Mouse (Mus musculus) 3T3-L1 (cell line): ENCODE data around the gene Nckap5.

Experiments used
- DNase-seq: peaks from one replicate; pipeline ENCODE4 v3.0.0-alpha.2; 2015; ENCODE audit warnings: low read depth, low spot score

Gene Nckap5

DNA sequence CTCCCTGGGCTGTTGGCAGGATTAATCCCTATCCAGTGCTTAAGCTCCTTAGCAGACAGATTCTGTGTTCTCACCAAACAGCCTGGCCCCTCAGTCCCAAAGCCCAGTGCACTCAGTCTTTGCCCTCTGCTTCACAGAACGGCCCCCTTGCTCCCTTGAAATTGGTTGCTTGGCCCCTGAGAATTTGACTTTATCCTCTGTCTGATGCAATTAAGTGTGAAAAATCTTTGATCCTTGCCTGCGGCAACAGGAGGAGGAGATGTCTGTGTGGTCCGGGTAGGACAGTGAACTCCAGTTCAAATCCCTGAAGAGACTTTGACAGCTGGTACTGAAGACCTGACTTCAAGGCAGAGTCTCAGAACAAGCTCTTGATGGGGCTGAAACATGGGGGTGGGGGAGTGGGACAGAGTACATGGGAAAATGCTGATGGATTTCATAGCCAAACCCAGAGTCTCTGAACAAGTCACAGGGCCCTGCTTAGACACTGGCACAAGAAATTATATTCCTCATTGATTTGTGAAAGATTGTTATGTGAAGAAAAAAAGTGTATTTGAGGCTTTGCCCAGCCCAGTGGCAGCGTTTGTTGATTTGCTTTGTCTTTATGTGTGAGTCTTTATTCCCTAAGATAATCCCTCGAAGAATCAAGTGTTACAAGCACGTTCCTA, 65.0 kb downstream of the Nckap5 start:
- DNase-seq, result no peak

DNA sequence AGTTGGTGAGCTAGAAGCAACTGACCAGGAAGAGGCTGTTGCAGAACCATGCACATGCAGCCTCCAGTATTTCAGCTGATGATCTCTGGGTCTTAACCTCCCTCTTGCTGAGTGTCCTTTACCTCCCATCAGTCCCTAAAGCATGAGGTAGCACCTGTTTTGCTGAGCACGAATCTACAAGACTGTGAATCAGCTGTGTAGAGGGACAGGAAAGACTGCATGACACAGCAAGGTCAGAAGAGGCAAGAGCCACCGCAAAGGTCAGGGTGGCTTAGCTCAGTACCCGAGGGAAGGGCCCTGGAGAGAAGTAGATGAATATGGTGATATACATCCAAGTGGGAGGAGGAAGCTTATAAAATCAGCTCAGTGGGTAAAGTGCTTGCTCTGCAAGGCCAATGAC, 66.4 kb downstream of the Nckap5 start:
- no peak for DNase-seq

DNA sequence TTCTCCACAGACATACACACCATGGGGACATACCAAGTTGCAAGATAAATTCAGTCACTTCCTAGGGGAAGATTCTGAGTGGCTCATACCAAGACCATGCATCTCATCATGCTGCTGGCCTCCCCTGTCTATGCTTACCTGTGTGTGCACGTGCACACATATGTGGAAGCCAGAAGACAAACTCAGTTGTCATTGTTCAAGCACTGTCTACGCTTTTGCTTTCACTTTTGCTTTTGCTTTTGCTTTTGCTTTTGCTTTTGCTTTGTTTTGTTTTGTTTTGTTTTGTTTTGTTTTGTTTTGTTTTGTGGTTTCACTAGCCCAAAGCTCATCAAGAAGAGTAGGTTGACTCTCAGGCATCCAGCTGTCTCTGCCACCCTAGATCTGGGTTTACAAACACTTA, 67.4 kb downstream of the Nckap5 start:
- peak; percentile 13 for DNase-seq

DNA sequence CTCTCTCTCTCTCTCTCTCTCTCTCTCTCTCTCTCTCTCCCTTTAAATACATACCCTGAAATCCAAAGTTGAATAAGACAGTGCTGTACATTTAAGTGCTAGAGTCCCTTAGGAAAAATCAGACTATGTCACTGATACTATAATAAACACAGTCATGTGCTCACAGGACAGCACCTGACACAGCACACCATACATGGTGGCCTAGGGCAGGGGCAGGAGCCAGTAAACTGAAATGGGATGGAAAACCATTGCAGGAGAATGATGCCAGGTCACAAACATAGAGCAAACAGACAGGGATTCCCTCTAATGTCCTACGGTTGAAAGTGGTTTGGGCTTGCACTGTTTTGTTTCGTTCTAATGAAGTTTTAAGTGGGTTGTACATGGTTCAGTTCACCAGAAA, 70.2 kb downstream of the Nckap5 start:
- DNase-seq, result no peak

DNA sequence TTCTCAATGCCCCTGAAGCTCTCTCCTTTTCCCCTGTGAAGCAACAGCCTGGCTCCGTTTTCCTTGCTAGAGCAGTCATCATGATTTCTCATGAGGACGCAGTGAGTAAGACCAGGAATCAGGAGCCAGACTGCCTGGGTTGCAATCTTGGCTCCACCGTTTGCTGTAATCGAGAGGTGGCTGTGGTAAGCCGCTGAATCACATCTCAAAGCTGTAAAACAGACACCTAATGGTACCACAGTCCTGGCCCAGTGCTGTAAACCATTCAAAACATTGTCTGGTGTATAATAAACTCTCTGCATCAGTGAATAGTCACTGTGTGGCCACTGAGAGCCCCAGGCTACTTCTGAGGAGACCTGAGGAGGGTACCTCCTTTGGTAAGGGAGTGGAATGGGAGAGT, 74.9 kb downstream of the Nckap5 start:
- peak; percentile 2 for DNase-seq

DNA sequence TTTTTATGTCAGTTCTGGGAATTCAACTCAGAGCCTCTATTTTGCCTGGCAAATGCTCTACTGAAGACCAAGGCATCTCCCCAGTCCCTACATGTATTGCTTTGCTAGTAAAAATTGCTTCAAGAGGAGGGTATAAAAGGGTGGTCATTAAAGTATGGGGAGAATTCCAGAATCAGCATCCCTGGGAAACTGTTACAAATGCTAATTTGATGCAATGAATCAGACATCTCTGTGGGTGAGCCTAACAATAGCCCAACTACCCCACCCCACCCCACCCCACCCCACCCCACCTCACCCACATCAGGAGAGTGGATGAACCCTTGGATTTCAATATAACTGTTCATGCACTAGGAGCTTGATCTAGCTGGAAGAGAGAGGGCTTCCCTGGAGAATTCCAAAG, 77.0 kb downstream of the Nckap5 start:
- no peak for DNase-seq

DNA sequence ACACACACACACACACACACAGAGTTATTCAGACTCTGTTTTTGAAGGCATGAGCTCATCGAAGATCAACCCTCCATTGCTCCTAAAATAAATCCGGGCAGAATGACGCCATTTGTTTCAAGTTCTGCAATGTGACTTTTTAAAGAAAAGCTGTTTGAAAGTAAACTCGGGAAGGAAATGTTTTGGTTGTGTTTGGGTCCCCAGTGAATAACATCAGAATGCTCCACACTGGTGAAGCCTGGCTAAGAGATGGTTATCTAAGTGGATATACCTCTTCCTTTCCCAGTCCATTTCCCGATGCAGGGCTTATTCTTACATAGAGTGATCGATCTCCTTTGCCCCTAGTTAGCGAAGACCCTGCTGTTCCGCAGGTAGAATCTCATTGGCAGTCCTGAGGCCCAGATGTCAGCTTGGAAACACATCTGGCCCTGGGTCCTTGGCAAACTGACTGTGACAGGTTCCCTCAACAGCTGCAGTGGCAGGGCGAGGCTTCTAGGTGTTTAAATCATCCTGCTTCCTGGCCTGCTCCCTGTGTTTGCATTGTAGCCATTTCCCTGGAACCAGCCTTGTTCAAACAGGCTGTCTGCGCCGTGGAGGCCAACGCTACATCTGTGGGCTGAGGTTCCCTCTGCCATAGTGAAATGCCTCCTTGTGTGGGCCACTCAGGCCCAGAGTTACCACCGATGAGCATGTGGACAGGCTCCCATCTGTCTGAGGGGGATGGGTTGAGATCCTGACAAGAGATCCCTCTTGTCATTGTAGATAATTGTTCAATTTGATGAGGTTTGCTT, 78.2 kb downstream of the Nckap5 start:
- DNase-seq, result no peak

DNA sequence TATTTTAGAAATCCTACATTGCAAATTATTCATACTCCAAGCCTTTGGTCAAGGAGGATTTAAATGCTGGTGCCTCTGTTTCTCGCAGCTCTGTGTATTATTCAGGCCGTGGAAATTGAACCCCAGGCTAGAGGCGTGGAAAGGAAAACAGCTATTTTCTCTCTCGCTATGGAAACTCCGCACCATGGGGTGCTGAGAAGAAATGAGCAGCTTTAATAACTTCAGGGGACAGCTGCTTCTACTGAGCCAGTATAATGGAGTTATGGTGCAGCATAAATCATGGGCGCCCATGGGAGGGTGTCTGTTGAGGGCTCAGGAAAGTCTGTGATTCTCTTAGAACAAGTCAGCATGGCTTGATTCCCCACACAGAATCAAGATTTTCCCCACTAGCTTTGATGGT, 79.5 kb downstream of the Nckap5 start:
- no peak for DNase-seq

DNA sequence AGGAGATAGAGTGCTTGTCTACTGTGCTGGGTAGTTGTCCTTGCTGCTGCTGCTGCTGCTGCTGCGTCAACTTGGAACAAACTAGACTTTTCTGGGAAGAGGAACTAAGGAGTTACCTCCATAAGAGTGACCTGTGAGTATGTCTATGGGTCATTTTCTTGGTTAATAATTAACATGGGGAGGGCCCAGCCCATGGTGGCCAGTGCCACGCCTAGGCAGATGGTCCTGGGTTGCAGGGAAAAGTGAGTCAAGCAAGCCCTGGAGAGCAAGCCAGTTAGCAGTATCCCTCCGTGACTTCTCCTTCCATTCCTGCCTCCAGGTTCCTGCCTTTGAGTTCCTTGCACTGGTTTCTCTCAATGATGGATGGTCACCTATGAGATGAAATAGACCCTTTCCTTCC, 80.4 kb downstream of the Nckap5 start:
- DNase-seq, result no peak

DNA sequence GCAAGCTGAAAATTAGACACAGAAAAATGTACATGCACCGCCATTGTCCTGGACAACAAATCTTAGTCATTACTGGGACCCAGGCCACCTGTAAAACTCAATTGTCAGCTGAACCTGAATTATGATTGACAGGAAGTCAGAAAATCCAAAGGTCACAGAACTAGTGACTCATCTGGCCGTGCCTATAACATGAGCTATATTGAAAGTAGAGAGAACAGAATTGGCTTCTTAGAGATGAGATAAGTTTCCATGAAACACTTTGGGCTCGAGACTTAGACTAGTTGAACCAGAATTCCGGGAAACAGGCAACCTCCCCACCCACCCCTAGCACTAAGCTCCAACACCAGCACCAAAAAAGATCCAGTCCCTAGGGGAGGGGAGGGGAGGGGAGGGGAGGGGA, 82.7 kb downstream of the Nckap5 start:
- peak; percentile 6 for DNase-seq

DNA sequence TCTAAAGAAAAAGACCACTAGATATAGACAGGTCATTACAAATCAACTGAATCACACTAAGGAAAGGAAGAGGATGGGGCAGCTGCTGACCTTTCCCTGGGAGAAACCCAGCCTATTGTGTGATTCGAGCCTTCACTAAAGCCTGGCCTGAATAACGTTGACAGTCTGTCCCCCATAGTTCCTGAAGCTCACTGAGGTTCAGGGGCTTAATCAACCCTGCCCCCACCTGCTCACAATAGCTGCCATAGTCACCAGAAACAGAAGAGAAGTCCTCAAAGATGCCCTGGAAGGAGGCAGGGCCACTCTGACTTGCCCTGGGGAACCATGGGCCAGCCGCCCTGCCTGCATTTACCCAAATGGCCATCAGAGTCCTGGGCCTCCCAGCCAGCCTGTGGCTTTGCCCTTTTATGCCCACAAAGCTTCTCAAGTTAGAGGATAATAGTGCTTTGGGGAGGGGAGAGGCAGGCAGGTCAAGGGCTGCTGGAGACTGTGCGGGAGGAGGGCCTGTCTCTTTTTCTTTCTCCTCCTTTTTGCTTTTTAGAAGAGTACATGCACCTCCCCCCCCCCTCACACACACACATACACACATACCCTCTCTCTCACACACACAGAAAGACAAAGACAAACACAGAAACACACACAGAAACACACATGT, 85.0 kb downstream of the Nckap5 start:
- no peak for DNase-seq

DNA sequence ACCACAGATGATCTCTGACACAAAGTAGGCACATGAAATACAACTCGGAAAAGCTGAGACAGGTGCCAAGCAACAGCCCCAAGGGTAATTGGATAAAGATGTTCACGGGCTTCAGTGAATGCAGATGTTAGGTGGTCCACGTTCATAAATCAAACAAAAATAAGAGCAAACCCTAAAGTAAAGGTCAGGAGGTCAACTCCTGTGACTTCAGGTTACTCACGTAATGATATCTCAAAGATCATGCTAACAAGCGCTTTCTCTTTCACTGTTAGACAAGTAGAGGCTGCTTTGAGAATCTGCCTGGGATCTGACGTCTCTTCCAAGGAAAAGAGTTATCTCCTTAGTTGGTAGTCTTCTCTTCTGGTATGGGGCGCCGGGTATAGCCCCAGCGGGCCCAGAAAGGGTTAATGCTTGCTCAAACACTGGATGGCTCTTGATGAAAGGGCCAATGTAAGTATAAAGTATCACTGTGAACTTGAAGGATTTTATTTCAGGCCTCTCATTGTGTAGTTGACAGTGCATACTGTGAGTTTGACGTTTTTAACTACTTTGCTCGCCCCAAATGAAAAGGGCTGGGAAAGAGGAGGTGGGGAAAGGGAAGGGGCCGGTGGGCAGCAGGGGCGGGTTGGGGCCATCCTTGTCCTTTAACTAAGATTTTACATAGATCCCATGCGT, 85.8 kb downstream of the Nckap5 start:
- DNase-seq, result no peak

DNA sequence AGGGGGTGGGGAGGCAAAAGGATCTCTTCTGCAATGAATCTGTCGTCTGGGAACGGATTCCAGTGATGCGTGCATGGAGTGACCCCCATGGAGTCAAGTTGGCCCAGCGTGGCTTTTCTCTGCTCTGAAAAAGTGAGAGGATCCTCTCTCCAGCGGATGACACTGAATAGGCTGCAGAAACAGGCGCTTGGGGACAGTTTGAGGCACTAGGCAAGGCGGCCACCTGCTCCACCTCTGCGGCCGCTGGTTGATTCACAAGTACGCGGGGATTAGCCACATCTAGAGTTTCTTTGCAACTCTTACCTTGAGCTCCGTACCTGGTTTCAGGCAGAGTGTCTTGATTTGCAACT, 92.3 kb downstream of the Nckap5 start:
- no peak for DNase-seq

DNA sequence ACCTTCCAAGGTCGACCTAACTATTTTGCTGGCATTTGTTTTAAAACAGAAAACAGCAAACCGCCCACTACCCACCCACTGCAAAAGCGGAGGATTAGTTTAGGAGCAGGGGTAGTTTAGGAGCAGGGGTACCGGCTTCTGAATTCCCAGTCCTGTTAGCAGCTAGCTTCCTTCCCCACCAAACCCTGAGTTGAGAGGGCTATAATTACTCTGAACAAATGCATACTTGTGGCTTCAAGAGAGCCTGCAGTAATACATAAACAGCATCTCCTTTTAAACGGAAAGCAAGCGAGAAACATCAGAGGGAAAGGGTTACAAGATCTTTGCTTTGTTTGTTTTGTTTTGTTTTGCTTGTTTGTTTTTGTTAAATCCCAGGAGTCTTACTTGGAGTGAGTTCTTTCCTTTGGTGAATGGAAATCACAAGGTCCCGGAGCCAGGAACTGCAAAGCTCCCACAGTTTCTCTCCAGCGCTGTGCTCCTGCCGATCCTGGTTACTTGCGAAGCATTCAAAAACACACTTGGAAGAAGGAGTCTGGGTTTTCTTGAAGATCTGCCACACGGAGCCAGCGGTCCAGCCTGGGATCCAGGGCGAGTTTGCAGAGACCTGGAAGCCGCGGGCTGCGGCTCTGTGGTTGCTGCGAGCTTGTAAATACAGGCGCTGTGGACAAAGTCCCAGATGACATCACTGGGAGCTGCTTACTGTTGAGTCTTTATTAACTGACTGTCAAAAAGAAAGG, 92.9 kb downstream of the Nckap5 start:
- DNase-seq, result no peak

DNA sequence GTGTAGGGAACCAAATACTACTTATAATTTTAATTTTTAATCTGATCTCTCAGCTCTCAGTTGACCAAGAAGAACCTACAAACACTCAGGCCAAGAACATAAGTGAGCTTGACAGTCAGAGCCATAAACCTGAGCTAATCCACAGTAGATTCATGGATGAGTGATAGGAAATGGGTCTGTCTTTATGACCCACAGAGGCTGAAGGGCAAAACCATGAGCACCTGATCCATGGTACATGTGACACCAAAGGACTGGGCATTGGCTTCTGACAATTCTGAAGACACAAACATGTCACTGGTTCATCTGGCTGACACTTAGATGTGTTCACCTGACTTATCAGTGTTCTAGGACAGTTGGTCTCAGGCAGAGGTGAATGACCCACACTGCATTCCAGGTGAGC, 98.9 kb downstream of the Nckap5 start:
- no peak for DNase-seq

DNA sequence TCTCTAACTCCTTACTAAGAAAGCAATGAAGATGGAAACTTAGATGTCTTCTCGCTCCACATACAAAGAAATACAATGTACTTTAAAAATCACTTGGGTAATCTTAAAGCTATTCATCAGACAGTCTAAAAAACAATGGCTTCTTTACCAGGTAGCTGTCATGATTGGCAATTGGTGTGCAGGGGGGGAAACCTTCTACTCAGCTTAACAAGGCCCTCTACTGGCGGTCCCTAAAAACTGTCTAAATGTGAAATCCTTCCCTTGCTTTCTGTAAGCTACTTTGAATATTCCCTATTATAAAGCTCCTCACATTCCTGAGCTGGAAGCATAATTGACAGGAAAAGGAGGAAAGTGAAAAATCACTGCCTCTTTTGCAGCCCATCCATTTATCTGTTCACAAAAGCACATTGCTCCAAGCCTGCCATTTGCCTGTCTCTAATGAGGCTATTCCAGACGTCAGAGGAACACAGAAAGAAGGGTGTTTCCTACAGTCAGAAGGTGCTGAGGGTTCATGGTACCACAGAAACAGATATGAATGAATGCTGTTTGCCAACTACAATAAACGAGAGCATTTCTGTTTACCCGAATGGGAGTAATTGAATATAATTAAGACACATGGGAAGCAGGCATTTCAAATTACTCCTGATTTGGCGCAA, 104.1 kb downstream of the Nckap5 start:
- DNase-seq, result peak; percentile 21

DNA sequence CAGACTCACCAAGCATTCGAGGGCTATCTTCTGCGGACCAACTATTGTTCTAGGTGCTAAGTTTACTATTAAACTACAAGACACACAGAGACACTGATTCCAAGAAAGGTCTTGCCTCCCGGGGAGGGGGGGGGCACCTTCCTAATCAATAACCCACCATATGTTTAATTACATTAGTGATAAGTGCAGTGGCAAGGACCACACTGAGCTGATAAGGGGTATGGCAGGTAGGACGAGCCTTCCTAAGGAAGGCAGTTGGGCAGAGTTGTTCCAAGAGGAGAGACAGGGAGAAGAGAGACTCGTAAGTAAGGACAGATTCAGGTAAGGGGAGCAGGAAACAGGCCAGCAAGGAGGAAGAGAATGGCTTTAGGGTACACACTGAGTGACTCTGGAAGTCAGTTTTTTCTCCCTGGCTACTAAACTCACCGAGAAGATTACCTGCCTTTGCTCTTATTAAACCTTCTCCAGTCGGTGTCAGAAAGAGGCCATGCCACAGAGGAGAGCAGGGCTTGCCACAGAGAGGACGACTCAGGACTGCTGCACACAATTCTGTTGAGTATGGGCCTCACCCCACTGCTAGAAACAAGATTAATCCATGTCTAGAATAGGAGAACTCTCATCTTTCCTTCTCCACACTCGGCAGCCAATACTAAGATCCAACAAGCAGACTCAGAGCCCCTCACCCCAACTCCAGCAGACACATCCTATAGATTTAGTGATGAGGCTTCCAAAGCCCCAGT, 104.8 kb downstream of the Nckap5 start:
- DNase-seq, result no peak

DNA sequence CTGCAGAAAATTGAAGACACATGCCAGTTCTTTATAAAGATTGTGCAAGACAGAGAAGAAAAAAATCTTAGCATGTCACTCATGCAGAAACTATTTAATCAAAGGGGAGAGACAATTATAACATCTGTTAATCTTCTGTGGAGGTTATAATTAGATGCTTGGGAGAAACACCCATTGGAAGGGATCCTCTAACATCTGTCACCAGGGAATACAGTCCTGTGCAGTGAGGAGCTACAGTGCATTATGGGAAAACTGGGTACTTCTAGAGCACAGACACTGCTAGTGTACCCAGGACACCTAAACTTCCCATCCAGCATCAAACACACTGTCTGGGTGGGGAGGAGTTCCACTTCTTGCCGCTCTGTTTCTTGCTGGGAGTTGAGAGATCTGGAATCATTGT, 108.7 kb downstream of the Nckap5 start:
- DNase-seq, result no peak

DNA sequence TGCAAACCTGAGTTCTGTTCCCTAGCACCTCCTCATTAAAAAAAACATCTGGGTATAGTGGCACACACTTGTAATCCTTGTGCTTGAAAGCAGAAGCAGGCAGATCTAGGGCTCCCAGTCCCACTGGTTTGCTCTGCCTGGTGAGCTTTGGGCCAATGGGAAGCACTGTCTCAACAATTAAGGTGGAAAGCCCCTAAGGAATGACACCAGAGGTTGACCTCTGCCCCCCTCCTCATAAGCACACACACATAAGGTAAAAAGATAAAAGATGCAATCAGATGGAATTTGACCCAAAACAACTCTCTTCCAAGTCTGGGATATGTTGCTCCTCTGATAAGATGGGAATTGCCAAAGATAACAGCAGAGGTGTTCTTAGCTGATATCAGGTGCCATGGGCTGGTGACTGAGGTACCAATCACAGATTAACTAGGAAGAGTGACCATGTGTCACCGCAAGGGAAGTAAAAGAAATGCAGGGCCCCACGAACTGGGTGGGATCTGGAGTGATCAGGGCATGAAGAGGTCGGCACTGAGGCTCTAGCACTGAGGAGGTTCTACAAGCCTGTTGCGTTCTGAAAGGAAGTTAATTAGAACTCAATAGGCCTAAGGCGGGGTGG, 110.8 kb downstream of the Nckap5 start:
- no peak for DNase-seq

DNA sequence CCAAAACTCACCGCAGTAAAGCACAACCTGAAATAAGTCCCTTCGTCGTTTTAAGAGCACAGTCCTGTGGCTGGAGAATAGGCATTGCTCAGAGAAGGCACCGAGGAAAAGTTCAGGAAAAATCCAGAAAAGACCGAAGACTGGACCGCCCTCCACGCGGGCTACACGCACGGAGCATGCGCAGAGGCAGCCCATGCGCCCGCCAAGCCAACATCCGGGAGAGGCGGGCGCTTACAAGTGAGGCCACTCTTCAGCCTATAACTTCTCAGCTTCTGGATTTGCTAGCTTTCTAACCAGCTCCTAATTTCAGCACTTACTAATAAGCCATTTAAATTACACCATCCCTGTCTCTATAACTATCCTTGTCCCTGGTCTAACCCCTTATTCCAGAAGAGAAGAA, 124.0 kb downstream of the Nckap5 start:
- no peak for DNase-seq
